Mouse (Mus musculus): ENCODE data around the gene Grk4.
A peak's percentile ranks its signal among the peaks of the same experiment; 100 is the strongest.

GRCm38 (mm10) chr5:34669493-34669892 lies 9.3 kb downstream of the Grk4 start:
- peak; percentile 7; the same call in 1 of the 2 replicates for TF ChIP-seq CTCF (IDR thresholded peaks at IDR 0.05; ENCODE audit: borderline replicate concordance, extremely low read depth, insufficient read depth, insufficient read length)
- TF ChIP-seq POLR2A (IDR thresholded peaks at IDR 0.05; ENCODE audit: borderline replicate concordance, extremely low read depth, insufficient read depth, insufficient read length, poor library complexity, severe bottlenecking) = no peak

Data from brain, embryonic 14.5 days (tissue).